Mouse (Mus musculus): ENCODE data around the gene Sun2.

DNA sequence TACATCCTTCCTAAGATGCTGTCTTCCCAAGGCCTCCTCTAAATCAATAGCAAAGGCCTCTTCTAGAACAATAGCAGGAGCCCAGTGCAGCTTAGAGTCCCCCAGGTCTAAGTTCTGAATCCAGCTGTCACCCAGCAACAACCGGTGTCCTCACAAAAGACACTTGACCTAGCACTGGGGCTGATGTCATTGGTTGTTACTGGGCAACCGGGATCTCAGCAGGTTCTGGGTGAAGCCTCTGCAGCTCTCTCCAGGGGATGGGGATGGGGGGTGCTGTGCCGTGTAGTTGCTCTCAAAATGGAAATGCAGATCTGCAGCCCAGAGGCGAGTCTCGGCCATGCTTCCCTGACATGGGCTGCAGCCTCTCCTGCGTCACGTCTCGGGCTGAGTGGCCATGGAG is 45.5 kb upstream of the Sun2 start:
- no peak for TF ChIP-seq CTCF (IDR thresholded peaks at IDR 0.05; ENCODE audit: insufficient read depth, low read depth, low read length)
- TF ChIP-seq POLR2A (IDR thresholded peaks at IDR 0.05; ENCODE audit: insufficient read depth, low read depth, low read length) = no peak
